Mouse (Mus musculus) midbrain, embryonic 11.5 days (tissue): ENCODE measurements around the gene Smad3. TPM values are rescaled to one million over a fixed set of nuclear protein-coding genes. Genes with fewer than 3 reads are reported as not detected.
A peak's percentile ranks its signal among the peaks of the same experiment; 100 is the strongest.

Source experiments
- ATAC-seq: fragments of 200-750 bp; cut with Nextera tagmentation; 2 replicates; pipeline ENCODE4 v1.8.0; 2017; ENCODE audit warnings: moderate TSS enrichment, moderate library complexity; ENCODE audit not compliant: low FRiP score
- DNase-seq: peaks from one replicate; pipeline ENCODE4 v3.0.0; 2015; ENCODE audit warnings: low spot score; ENCODE audit errors: missing footprints
- H3K27ac ChIP-seq: fragments of 300-500 bp; sonication (generic); 2 replicates; pipeline ENCODE4 v1.5.1; 2014; ENCODE audit warnings: low read depth, low read length
- H3K27me3 ChIP-seq: fragments of 300-500 bp; sonication (generic); 2 replicates; pipeline ENCODE4 v1.6.1; 2014; ENCODE audit warnings: mild to moderate bottlenecking, low read length, moderate library complexity, mixed read lengths; ENCODE audit not compliant: control insufficient read depth, insufficient read depth
- H3K36me3 ChIP-seq: fragments of 300-500 bp; sonication (generic); 2 replicates; pipeline ENCODE4 v1.6.1; 2014; ENCODE audit warnings: mild to moderate bottlenecking, low read length, moderate library complexity, mixed read lengths; ENCODE audit not compliant: control insufficient read depth, insufficient read depth
- H3K4me1 ChIP-seq: fragments of 300-500 bp; sonication (generic); 2 replicates; pipeline ENCODE4 v1.6.1; 2014; ENCODE audit warnings: low read length; ENCODE audit not compliant: control insufficient read depth, insufficient read depth
- H3K4me2 ChIP-seq: fragments of 300-500 bp; sonication (generic); 2 replicates; pipeline ENCODE4 v1.6.1; 2014; ENCODE audit warnings: mild to moderate bottlenecking, moderate library complexity
- H3K4me3 ChIP-seq: fragments of 300-500 bp; sonication (generic); 2 replicates; pipeline ENCODE4 v1.5.1; 2014; ENCODE audit warnings: low read depth, low read length
- H3K9ac ChIP-seq: fragments of 300-500 bp; sonication (generic); 2 replicates; pipeline ENCODE4 v1.6.1; 2014; ENCODE audit warnings: low read length
- H3K9me3 ChIP-seq: fragments of 300-500 bp; sonication (generic); 2 replicates; pipeline ENCODE4 v1.6.1; 2016; ENCODE audit warnings: low read length; ENCODE audit not compliant: control insufficient read depth
- WGBS: fragments of 180-500 bp; shearing (Covaris S2); extraction: QIAGEN DNeasy Blood & Tissue Kit; methylation state at CpG from one replicate; pipeline ENCODE4 v1.1.7; 2014; 5-methylcytosine and 5-hydroxymethylcytosine counted together
- polyA plus RNA-seq: library from polyadenylated mRNA; unstranded; fragments of >200 nt; fragmentation: Nextera tagmentation; extraction: Ambion mirVana; gene quantifications from 2 replicates; pipeline ENCODE4 v1.2.1, GENCODE M21; 2014

Gene Smad3
- polyA plus RNA-seq, 1 experiment from 2014 or later = 16.5 TPM

- Histone ChIP-seq H3K4me1 (peaks cover 12% of the 10 kb centered on the region), H3K9ac (no peak overlapping the region), H3K27me3 (no peaks in the 10 kb centered on the region), H3K27ac (no peak overlapping the region), H3K36me3 (no peaks in the 10 kb centered on the region), H3K4me3 (no peak overlapping the region), H3K9me3 (no peaks in the 10 kb centered on the region), H3K4me2 (no peak overlapping the region)
- DNase-seq (no peak), ATAC-seq (no peak)
- WGBS = 88% methylated on average over 4 of the region's 4 CpGs
These were observed 32.4 kb upstream of the Smad3 start for GRCm38 (mm10) chr9:63790222-63790621.

- Histone ChIP-seq H3K4me2 (no peak overlapping the region), H3K4me1 (peaks cover 12% of the 10 kb centered on the region), H3K27me3 (no peaks in the 10 kb centered on the region), H3K9ac (no peak overlapping the region), H3K36me3 (no peaks in the 10 kb centered on the region), H3K4me3 (no peak overlapping the region), H3K9me3 (no peaks in the 10 kb centered on the region), H3K27ac (no peak overlapping the region)
- DNase-seq (no peak), ATAC-seq (no peak)
- 79% methylated on average over 7 of the region's 7 CpGs for WGBS
These were observed 31.6 kb upstream of the Smad3 start for GRCm38 (mm10) chr9:63789386-63789785.

GRCm38 (mm10) chr9:63787606-63788005 is 29.8 kb upstream of the Smad3 start:
- 62% methylated on average over 3 of the region's 3 CpGs for WGBS
- peaks cover 17% of the 10 kb centered on the region for H3K4me1 ChIP-seq
- no peak overlapping the region for H3K27ac ChIP-seq

GRCm38 (mm10) chr9:63787086-63787485 is 29.3 kb upstream of the Smad3 start:
- Histone ChIP-seq H3K4me3 (no peak overlapping the region), H3K27me3 (no peaks in the 10 kb centered on the region), H3K9ac (no peak overlapping the region), H3K27ac (no peak overlapping the region), H3K9me3 (no peaks in the 10 kb centered on the region), H3K4me1 (peaks cover 19% of the 10 kb centered on the region), H3K4me2 (no peak overlapping the region), H3K36me3 (no peaks in the 10 kb centered on the region)
- no peak for DNase-seq
- WGBS = 1% methylated on average over 2 of the region's 2 CpGs
- ATAC-seq = no peak

More at GRCm38 (mm10) chr9:63787606-63788005, 29.8 kb upstream of the Smad3 start:
- Histone ChIP-seq H3K36me3 (no peaks in the 10 kb centered on the region), H3K4me3 (no peak overlapping the region), H3K4me2 (no peak overlapping the region), H3K27me3 (no peaks in the 10 kb centered on the region), H3K9me3 (no peaks in the 10 kb centered on the region), H3K9ac (no peak overlapping the region)
- DNase-seq (no peak), ATAC-seq (no peak)

GRCm38 (mm10) chr9:63786026-63786670 is 28.4 kb upstream of the Smad3 start:
- ATAC-seq (no peak), DNase-seq (no peak)
- no peaks in the 10 kb centered on the region for H3K9me3 ChIP-seq
- H3K4me3 ChIP-seq = no peak overlapping the region
- 18% methylated on average over 5 of the region's 5 CpGs for WGBS
- no peak overlapping the region for H3K4me2 ChIP-seq
- no peak overlapping the region for H3K9ac ChIP-seq
- H3K27me3 ChIP-seq = no peaks in the 10 kb centered on the region
- no peak overlapping the region for H3K27ac ChIP-seq
- peaks cover 19% of the 10 kb centered on the region for H3K4me1 ChIP-seq
- H3K36me3 ChIP-seq = no peaks in the 10 kb centered on the region

GRCm38 (mm10) chr9:63785492-63785891 is 27.7 kb upstream of the Smad3 start:
- H3K9ac ChIP-seq = no peak overlapping the region
- H3K4me2 ChIP-seq = no peak overlapping the region
- ATAC-seq (no peak), DNase-seq (no peak)
- peaks cover 19% of the 10 kb centered on the region for H3K4me1 ChIP-seq
- 70% methylated on average over 5 of the region's 5 CpGs for WGBS
- H3K4me3 ChIP-seq = no peak overlapping the region
- no peak overlapping the region for H3K27ac ChIP-seq
- H3K36me3 ChIP-seq = no peaks in the 10 kb centered on the region
- no peaks in the 10 kb centered on the region for H3K27me3 ChIP-seq
- H3K9me3 ChIP-seq = no peaks in the 10 kb centered on the region

- DNase-seq (no peak), ATAC-seq (no peak)
- Histone ChIP-seq H3K4me1 (peaks cover 22% of the 10 kb centered on the region), H3K27ac (no peak overlapping the region), H3K9me3 (no peaks in the 10 kb centered on the region), H3K27me3 (no peaks in the 10 kb centered on the region), H3K9ac (no peak overlapping the region), H3K4me2 (no peak overlapping the region), H3K4me3 (no peak overlapping the region), H3K36me3 (no peaks in the 10 kb centered on the region)
- 95% methylated on average over 3 of the region's 3 CpGs for WGBS
These were observed 26.8 kb upstream of the Smad3 start for GRCm38 (mm10) chr9:63784597-63784996.

- H3K9ac ChIP-seq = no peak overlapping the region
- WGBS = 22% methylated on average over 4 of the region's 4 CpGs
- peaks cover 22% of the 10 kb centered on the region for H3K4me1 ChIP-seq
- H3K4me3 ChIP-seq = no peak overlapping the region
- H3K4me2 ChIP-seq = no peak overlapping the region
- no peak for ATAC-seq
- no peak overlapping the region for H3K27ac ChIP-seq
- no peaks in the 10 kb centered on the region for H3K9me3 ChIP-seq
- no peaks in the 10 kb centered on the region for H3K36me3 ChIP-seq
- no peaks in the 10 kb centered on the region for H3K27me3 ChIP-seq
- DNase-seq = peak; percentile 91
These were observed 24.9 kb upstream of the Smad3 start for GRCm38 (mm10) chr9:63782744-63783143.

GRCm38 (mm10) chr9:63781714-63782464 is 24.1 kb upstream of the Smad3 start:
- Histone ChIP-seq H3K27ac (no peak overlapping the region), H3K27me3 (no peaks in the 10 kb centered on the region; the same call in 1 of the 2 replicates), H3K4me2 (no peak overlapping the region), H3K36me3 (no peaks in the 10 kb centered on the region), H3K9ac (no peak overlapping the region), H3K4me1 (peaks cover 18% of the 10 kb centered on the region), H3K4me3 (no peak overlapping the region), H3K9me3 (no peaks in the 10 kb centered on the region)
- DNase-seq (no peak), ATAC-seq (no peak)
- 77% methylated on average over 7 of the region's 7 CpGs for WGBS
